Mouse (Mus musculus) right cerebral cortex, postnatal 36 days (tissue): ENCODE measurements at regions not wholly inside any gene's neighbourhood (a gene's known extent, or its start where the extent isn't known, plus 50 kb on each side); places are given as distances from the start of the nearest gene placed in this dataset.

Source experiments
- DNase-seq, 2 experiments: peaks; one replicate each; pipeline ENCODE4 v3.0.0; 2022; ENCODE audit warnings: low spot score in 2 of 2, mixed read lengths in 1 of 2

DNA sequence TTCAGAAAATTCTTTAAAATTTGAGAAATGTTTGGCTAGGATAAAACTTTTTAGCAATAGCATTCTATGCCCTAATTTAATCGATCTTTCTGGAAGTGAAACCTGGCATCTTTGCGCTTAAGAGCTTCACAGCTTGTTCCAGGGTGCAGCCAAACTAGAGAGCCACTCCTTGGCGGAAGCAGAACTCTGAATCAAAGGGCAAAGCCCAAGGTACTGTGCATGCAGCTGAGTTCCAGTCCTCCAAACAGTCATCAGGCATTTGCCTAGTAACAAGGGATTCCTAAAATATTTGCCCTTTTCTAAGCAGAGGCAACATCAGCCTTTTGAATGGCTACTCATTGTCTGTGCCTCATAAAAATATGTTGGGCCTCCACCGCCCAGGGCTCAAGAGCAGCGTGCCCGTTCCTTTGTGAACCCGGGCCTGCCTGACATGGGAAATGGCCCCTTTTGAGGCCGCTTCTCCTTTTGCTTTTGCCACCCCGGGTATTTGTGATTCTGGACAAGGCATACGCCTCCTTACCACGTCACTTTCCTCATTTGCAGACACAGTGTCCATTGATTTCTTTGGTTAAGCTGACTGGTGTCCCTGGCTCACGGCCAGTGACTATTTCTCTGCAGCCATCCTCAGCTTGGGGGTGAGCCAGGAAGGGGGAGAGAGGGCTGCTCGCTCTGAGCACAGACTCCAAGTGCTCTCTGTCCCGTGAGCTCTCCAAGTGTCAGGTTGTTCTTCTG is 402.2 kb upstream of the Smim15 start:
- peak; percentile 57 to 65 for DNase-seq

DNA sequence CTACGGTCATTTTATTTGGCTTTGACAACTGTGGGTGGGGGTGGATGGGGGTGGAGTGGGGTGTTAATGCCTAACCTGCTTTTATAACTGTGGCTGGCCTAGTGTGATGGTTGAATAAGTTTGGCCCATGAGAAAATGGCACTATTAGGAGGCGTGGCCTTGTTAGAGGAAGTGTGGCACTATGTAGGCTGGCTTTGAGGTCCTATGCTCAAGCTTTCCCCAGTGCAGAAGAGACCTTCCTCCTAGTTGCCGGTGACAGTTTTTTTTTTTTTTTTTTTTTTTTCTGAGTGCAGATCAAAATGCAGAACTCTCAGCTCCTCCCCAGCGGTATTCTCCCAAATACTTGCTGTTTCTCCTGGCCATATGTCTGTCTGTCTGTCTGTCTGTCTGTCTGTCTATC is 404.6 kb upstream of the Smim15 start:
- no peak for DNase-seq

DNA sequence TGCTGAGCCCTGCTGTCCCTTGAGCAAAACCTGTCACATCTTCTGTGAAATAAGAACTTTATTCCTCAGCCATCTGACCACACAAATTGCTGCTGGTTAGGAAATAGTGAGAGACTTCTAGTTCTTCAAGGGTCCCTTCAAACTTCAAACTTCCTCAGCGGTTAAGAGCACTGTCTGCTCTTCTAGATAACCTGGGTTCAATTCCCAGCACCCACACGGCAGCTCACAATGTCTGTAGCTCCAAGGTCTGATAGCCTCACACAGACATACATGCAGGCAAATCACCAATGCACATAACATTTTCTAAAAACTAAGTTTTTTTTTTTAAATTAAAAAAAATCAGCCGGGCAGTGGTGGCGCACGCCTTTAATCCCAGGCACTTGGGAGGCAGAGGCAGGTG is 407.0 kb upstream of the Smim15 start:
- no peak for DNase-seq

DNA sequence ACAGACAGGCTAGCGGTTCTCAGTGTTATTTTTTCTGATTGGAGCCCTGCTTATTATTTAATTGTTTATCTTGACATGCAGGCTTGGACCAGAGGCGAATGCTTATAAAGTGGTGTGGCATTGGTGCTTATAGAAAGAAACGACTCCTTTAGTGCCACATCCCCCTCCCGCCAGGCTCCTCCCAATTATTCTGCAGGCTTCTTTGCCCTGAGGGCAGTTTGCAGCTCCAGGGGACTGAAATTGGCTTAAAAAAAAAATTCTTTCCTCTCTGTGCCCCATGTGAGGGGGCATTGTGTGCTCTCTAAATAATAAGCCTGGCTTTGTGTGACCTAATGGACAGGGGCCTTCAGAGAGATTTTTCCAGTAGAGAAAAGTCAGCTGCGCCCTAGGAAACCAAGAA is 409.1 kb upstream of the Smim15 start:
- DNase-seq: no peak

DNA sequence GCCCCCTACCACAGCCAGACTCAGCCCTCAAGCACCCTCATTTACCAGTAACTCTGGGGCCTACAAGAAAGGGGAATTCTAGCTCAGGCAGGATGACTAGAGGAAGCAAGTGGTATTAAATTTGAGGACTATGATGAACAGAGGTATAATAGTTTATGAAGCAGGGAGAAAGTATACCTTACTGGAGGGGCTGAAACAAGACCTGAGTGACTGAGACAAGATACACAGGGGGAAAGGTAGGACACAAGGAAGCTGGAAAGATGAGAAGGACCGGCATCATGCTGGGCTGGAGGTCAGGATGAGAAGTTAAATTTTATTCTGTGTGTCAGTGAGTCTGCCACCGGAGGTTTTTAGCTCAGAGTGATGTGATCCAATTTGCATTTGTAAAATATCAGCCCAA is 417.2 kb upstream of the Smim15 start:
- no peak for DNase-seq

DNA sequence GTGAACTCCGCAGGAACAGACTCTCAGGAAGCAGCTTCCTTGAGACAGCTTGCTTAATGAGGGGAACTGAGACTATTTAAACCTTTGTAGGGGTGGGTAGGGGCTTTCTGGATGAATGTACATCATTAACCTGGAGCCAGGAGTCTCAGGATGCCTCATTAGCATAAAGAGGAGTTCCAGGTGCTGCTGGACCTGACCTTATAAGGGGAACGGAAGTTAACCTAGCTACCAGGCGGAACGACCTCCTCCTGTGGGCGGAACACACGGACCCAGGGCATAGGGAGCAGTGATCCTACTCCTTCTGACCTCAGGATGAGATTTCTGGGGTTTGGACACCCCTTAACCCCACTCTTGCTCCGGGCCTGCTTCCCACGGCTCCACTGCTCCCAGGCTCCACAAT is 417.6 kb upstream of the Smim15 start:
- DNase-seq: no peak

DNA sequence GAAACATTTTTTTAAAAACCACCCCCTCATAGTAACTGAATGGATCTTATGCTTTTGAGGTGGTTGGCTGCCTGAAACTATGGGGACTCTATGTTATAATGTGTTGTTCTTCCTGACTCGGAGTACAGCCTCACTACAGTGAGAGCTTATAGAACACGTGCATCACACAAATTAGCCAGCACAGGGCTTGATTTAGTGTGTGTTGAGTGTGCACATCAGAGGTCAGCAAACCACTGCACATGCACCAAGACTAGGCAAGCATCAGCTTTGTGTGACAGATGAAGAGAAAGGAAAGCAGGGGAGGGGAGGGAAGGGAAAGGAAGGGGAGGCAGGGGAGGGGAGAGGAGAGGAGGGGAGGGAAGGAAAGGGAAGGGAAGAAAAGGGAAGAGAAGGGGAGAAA is 422.9 kb upstream of the Smim15 start:
- no peak for DNase-seq

DNA sequence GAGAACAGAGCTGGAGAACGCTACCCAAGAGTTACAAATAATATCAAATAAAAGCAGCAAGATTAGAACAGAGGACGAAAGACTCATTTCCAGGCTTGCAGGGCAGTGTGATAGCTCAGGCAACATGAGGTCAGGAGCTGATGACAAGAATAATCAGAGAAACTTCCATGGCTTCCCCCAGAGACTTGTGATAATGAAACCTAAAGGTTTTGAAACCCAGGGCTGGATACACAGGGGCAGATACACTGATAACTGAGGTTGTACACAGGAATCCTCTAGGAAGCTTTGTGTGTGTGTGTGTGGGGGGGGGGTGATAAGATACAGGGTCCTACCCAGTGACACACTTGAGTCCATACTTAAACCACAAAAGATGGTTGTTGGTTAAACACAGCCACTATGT is 423.4 kb upstream of the Smim15 start:
- DNase-seq: no peak

DNA sequence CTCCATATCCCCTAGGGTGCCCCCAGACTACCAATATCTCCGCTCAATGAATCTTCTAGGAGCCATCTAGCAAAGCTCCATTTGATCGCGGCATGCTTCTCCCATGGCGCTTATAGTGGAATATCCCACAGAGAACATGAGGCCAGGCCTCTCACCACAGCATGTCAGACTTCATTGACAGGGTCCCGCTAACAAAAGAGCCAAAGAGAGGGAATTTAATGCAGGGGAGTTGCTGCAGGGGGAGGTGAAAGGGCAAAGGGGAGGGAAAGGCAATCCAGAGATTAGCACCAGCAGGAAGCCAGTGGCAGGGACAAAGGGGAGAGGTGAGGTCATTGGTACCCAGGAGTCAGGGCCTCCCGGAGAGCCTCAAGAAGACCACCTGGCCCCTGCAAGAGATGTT is 424.0 kb upstream of the Smim15 start:
- DNase-seq: no peak

DNA sequence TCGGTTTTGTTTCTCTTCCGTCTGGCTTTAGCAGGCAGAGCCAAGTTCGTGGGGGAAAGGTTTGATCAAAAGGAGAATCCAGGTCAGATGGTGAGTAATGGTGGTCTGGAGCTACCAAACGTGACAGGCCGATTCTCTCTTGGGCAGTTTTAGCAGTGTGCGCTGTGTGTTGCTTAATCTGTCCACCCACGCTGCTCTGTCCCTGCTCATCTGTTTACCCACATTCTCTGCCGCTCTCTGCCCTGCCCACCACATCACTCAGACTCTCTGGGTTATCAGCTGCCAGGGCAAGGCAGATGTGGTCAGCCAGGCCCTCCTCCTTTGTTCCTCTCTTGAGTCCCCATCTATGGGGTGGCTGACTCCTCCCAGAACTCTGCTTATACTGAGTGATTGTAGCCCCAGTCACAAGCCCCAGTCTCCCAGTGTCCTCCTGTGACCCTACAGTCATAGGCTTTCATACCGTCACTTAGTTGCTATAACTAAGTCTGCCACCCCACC is 424.8 kb upstream of the Smim15 start:
- no peak for DNase-seq

DNA sequence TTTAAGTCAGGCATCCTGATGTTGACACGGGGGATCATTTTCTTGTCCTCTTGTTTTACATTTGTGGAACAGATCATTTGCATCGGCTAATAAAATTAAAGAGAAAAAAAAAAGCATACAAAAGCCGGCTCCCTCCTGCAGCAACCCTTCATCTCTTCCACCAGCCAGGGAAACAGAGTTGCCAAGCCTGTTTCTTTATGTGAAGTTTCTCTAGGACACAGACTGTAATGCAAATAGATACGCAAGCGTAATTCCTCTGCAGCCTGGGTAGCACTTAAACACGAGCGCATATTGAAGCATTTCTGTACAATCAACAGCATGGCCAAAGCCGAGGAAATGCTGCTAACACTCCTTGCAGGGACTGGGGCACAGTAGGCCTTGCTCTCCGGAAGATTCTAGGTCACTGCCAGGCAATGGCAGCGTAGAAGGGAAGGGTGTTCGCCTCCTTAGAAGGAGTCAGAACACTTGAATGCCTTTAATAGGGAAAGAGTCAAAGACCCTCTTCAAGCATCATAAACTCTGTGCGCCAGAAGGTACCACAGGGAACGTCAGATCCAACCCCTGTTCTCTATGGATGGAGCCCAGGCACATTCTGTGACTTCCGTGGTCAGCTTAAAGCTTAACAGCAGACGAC is 425.3 kb upstream of the Smim15 start:
- DNase-seq: no peak

DNA sequence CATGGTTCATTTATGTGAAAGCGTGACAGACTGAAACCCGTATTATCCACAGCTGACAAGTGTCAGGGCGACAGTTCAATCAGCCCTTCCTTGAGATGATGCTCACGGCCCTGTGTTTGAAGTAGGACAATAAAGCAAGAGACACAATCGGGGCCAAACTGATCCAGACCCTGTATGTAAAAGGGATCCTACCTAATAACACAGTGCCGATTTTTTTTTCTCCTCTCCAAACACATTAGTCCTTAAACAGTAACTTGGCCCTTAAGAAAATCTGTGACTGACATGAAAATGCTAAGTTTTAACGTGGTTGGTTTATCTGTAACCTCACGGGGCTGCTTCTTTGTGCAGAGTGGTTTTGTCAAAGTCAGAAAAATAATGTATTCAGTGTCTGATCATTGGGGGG is 425.9 kb upstream of the Smim15 start:
- DNase-seq: no peak

DNA sequence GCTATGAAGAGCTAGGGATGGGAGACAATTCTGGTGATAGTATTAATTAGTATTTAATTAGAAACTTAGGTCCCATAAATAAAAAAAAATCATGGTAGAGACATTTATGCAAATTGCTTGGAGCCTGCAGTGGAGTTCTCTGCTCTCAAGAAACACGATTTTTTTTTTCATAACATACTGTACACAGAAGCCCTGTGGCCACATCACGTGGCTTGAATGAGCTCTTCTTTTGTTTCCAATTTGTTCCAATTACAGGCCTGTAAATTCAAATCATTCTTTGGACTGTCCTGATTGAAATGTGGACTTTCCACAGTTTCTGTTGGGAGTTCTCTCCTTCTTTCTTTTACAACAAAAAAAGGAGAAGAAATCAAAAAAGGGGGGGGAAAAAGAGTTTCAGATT is 426.7 kb upstream of the Smim15 start:
- DNase-seq: no peak

DNA sequence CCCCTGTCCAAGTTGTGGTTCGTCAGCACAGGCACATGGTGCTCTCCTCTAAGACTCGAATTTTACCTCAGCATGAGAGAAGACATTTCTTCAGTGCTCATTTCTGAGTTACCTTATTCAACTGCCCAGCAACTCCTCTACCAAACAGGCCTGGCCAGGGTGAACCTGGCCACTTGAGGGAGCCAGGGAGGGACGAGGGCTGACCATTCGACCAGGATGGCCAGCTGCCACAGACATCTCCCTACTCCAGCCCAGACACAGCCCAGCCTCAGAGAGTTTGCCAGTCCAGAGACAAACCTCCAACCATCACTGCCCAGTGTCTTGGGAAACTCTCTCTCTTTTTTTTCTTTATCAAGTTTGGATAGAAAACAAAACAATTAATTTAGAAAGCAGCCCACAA is 427.5 kb upstream of the Smim15 start:
- no peak for DNase-seq

DNA sequence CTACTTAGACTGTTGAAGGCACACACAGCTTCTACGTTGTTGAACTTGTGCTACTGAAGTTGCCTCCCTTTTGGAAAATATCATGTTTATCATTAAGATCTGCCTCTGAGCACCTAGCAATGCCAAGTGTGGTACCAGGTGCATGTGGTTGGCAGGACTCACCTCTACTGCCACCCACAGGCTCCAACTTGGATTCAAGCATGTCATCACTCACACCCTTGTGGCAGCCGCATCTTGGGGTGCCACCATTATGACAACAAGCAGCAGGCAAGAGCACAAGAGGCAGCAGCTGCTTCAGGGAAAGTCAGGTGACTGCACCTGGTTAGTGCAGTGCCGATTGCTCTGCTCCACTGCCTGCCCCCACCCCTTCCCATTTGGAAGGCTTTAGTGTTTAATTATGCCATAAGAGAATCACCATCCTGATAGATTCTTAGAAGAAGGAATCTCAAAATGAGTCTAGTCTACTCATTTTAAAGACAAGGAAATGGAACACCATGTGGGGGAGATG is 435.2 kb upstream of the Smim15 start:
- no peak for DNase-seq

DNA sequence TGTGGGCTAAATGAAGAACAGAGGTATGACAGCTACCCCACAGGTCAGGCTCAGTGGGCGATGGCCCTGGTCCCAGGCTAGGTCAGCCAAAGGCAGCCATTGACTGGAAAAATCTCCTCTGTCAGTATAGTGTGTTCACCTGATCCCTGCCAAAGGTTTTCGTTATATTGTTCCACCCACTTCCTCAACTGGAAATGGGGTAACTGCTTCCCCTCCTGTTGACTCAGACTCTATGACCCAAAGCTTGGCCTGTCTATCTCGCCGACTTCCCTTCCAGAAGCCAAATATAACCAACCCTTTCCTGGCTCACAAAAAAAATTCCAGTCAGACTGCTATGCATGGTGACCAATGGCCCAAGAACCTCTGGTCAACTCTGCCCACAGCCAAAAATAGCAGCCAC is 437.0 kb upstream of the Smim15 start:
- no peak for DNase-seq

DNA sequence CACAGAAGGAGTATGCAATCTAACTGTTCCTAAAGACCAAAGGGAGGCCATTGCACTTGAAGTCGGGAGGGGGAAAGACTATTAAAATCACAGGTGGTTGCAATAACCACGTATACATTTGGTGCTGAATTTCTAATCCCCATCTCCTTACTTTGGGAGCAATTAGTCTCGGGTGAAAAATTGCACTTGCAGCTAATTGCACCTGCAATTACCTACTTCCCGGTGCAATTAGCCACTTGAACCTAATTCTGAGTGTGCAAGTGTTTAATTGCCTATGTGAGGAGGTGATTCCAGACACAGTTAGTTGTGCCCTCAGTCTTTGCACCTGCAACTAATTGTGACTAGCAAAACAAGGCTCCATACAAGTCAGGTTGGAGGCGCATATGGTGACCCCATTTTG is 442.1 kb upstream of the Smim15 start:
- no peak for DNase-seq

DNA sequence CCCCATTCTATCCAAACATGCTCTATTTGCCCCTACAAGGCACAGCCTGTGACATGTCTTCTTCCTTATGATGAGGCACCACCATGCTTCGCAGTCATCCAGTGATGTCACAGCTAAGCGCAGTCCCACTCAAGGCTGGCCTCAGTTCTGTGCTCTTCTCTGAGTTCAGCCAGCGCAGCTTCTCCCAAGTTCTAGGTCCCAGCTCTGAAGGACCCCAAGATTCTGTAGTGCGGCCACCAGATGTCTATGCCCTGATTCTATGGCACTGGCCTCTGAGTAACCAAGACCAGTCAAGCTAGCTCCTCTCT is 443.2 kb upstream of the Smim15 start:
- no peak for DNase-seq

DNA sequence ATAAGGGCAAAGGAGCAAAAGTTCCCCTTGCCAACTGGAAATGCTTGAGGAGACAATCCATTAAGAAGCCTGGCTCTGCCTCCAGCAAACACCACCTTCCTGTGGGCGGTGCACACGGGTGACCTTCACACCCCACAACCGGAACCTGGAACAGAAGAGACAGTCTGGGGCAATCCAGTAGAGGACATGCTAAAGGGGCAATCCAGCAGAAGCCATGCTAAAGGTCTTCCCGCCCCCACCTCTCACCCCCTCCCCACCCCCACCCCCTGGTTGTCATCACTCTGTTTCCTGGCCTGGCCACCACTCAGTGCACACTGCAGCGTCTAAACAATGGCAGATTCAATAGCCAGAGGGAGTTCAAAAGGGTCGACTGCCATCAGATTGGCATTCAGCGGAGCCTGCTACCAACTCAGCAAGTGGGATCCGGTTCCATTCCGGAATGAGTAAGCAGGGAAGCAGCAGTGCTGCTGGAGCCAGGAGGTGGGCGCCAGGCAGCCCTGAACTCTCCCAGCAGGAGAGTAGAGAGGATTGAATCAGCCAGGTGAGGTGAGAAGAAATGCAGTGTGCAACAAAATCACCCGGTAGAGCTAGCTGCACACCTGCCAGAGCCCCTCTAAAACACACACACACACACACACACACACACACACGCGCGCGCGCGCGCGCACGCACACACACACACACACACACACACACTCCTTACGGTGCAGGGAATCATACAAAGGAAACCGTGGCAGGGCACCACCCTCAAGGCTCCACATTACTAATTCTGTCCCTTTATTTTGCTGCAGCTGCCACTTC is 443.7 kb upstream of the Smim15 start:
- no peak for DNase-seq

DNA sequence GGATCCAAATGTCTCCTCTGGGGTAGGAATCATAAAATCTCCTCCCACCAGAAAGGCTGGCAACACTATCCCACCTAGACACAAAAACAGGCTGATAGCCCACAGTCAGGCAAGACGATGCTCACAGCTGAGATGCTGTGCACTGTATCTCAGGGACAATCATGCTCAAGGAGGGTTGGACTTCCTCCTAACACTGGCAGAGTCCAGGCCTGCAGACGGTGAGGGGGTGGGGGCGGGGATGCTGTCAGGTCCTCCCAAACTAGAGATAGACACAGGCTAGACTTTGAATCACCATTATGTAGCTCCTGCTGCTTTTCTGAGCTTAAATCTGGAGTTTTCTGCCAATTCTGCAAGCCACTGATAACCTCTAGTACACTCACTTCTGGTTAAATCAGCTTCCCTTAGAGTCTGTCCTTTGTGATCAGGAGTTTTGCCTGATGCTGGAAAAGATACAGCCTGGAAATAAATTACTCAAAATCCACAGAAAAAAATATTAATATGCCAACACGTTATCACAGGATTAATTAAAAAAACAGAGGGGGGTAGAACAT is 445.1 kb upstream of the Smim15 start:
- DNase-seq: no peak

DNA sequence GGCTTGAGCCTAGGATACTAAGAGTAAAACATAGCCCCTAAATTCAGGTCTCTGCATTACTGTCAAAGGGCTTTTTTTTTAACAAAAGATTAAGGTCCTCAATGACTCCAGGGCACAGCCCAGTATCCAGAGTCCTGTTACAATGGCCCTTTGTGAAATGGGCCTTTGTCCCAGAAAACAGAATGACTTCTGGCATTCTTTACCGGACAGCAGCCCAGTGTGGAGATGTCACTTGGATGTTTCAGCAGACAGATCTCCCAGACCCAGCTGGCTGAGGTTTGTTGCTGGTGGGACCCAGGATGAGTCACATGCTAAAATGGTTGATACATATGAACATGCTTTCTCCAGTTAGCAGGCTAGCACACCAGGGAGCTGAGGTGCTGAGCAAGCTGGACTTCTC is 445.9 kb upstream of the Smim15 start:
- no peak for DNase-seq

DNA sequence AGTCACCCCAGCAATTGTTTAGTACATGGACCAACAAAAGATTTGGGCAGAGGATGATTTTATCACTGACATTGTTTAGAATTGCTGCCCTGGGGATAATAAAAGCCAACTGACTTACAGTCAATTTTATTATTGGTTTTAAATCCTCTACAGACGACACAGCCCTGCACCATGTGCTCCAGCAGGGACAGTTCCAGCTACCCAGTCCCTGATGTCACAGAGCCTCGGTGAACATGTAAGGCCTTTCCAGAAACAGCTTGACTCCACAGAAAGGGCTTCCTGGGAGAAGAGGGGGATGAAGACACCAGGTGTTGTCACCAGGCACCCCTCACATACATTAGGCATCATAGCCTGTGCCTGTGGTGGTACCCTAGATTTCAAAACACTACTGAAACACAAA is 447.0 kb upstream of the Smim15 start:
- no peak for DNase-seq

DNA sequence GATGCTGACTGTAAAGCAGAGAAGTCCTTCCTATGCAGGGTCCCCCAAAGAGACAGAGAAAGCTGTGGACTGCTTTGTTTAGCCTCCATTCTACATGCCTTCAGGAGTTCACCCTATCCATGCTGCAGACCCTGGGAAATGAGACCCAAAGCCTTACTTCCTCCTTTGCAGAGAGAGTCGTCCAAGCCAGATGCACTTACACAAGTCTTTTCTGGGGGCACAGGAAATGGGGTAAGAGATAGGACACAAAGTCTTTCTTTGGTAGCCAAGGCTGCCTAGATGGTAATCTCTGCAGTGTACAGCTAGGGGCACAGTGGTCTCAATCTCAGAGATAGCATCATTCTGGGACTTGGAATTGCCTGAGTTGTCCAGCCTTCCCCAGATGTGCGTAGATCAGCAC is 448.1 kb upstream of the Smim15 start:
- no peak for DNase-seq
